Mouse (Mus musculus) heart, postnatal 0 days (tissue): ENCODE results near the gene Themis3. TPM values are rescaled to one million over a fixed set of nuclear protein-coding genes. Genes with fewer than 3 reads are reported as not detected.
"Not testable (repeated sequence)": the region's sequence is repeated elsewhere in the genome, so short reads cannot be mapped to it uniquely, and the experiment has no call there.

Experiments
- ATAC-seq: fragments of 200-750 bp; cut with Nextera tagmentation; 2 replicates; pipeline ENCODE4 v1.8.0; 2017; ENCODE audit warnings: low read depth, moderate number of reproducible peaks, moderate library complexity; ENCODE audit not compliant: insufficient read depth
- DNase-seq: peaks from one replicate; pipeline ENCODE4 v3.0.0-alpha.2; 2016; ENCODE audit warnings: low spot score
- H3K27ac ChIP-seq: fragments of 300-500 bp; sonication (generic); 2 replicates; pipeline ENCODE4 v1.5.1; 2014; ENCODE audit warnings: low read depth, mild to moderate bottlenecking
- H3K27me3 ChIP-seq: fragments of 300-500 bp; sonication (generic); 2 replicates; pipeline ENCODE4 v1.6.1; 2014; ENCODE audit warnings: low read length, mixed read lengths; ENCODE audit not compliant: control insufficient read depth, insufficient read depth
- H3K36me3 ChIP-seq: fragments of 300-500 bp; sonication (generic); replicated peaks from 2 replicates; pipeline ENCODE4 v1.6.1; 2014; ENCODE audit warnings: low read length, mixed read lengths; ENCODE audit not compliant: control insufficient read depth, insufficient read depth
- H3K4me1 ChIP-seq: fragments of 300-500 bp; sonication (generic); 2 replicates; pipeline ENCODE4 v1.6.1; 2014; ENCODE audit warnings: antibody characterized with exemption; ENCODE audit not compliant: control insufficient read depth, insufficient read depth
- H3K4me2 ChIP-seq: fragments of 300-500 bp; sonication (generic); 2 replicates; pipeline ENCODE4 v1.6.1; 2014; ENCODE audit warnings: low read depth, mild to moderate bottlenecking, low read length, moderate library complexity
- H3K4me3 ChIP-seq: fragments of 300-500 bp; sonication (generic); 2 replicates; pipeline ENCODE4 v1.5.1; 2014; ENCODE audit warnings: low read depth, low read length
- H3K9ac ChIP-seq: fragments of 300-500 bp; sonication (generic); replicated peaks from 2 replicates; pipeline ENCODE4 v1.6.1; 2014; ENCODE audit warnings: low read depth, low read length, mixed read lengths
- H3K9me3 ChIP-seq: fragments of 300-500 bp; sonication (generic); replicated peaks from 2 replicates; pipeline ENCODE4 v1.6.1; 2016; ENCODE audit warnings: low read length; ENCODE audit not compliant: control insufficient read depth
- CTCF ChIP-seq: IDR thresholded peaks from 2 replicates; pipeline ENCODE4 v1.5.1; 2016; ENCODE audit warnings: antibody characterized with exemption, control low read depth, low read depth
- EP300 ChIP-seq: IDR thresholded peaks from 2 replicates; pipeline ENCODE4 v1.6.1; 2016; ENCODE audit warnings: antibody characterized with exemption, low read depth
- WGBS: fragments of 180-500 bp; shearing (Covaris S2); extraction: QIAGEN DNeasy Blood & Tissue Kit; methylation state at CpG from one replicate; pipeline ENCODE4 v1.1.7; 2014; 5-methylcytosine and 5-hydroxymethylcytosine counted together
- polyA plus RNA-seq: library from polyadenylated mRNA; unstranded; fragments of >200 nt; fragmentation: Nextera tagmentation; extraction: Ambion mirVana; gene quantifications from 2 replicates; pipeline ENCODE4 v1.2.1, GENCODE M21; 2015
- total RNA-seq: library from RNA; depleted of rRNA; stranded (reverse); fragments of >200 nt; gene quantifications from 2 replicates; pipeline ENCODE4 v1.2.3, GENCODE M21; 2014; ENCODE audit warnings: low replicate concordance

The Themis3 gene
- total and polyA plus RNA-seq, 2 experiments from 2014 or later = not detected

DNA sequence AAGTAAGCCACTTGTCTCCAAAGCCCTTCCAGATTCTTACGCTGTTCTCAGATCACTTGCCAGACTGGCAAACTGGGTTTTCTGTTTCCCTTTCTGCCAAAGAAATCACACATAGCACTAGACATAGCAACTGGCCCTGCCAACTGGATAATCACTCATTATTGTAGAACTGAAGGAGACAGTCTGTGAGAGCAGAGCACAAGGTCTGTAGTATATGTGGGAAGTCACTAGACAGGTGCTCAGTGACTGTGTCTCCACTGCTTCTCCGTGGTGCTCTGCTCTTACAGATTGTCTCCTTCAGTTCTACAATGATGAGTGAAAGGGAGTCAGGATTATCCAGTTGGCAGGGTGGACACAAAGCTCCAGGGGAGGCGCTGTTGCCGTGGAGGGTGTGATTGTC lies 41.7 kb downstream of the Themis3 start:
- no peak overlapping the region for H3K4me2 ChIP-seq
- H3K36me3 ChIP-seq = no peaks in the 10 kb centered on the region
- H3K4me1 ChIP-seq = no peaks in the 10 kb centered on the region
- TF ChIP-seq EP300 (no peak), CTCF (no peak)
- no peak for DNase-seq
- no peak overlapping the region for H3K27ac ChIP-seq
- no peaks in the 10 kb centered on the region for H3K9me3 ChIP-seq
- H3K27me3 ChIP-seq = no peaks in the 10 kb centered on the region
- H3K4me3 ChIP-seq = no peak overlapping the region
- 69% methylated on average over 4 of the region's 4 CpGs for WGBS
- ATAC-seq = no peak
- H3K9ac ChIP-seq = no peak overlapping the region

DNA sequence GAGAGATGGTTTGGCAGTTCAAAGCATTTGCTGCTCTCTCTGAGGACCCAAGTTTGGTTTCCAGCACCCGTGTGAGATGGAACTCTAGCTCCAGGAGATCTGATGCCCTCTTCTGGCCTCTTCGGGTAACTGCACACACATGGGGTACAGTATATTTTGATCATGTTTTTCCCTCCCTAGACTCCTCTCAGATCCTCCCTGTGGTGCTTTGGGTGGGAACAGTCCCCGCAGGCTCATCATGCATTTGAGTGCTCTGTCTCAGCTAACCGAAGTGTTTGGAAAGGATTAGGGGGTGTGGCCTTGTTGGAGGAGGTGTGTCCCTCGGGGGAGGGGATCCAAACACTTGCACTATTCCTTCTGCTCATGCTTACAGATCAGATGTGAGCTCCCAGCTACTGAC lies 43.9 kb downstream of the Themis3 start:
- Histone ChIP-seq H3K4me1 (no peaks in the 10 kb centered on the region), H3K27me3 (no peaks in the 10 kb centered on the region), H3K4me3 (no peak overlapping the region), H3K9ac (no peak overlapping the region), H3K4me2 (no peak overlapping the region), H3K27ac (no peak overlapping the region), H3K9me3 (no peaks in the 10 kb centered on the region), H3K36me3 (no peaks in the 10 kb centered on the region)
- TF ChIP-seq EP300 = no peak
- TF ChIP-seq CTCF = no peak
- no peak for DNase-seq
- ATAC-seq = no peak
- whole genome bisulfite sequencing = 81% methylated on average over 5 of the region's 5 CpGs

- TF ChIP-seq CTCF (no peak), EP300 (no peak)
- no peak overlapping the region for H3K4me2 ChIP-seq
- H3K4me3 ChIP-seq = no peak overlapping the region
- ATAC-seq (no peak), DNase-seq (no peak)
- H3K36me3 ChIP-seq = no peaks in the 10 kb centered on the region
- no peaks in the 10 kb centered on the region for H3K4me1 ChIP-seq
- H3K9ac ChIP-seq = no peak overlapping the region
- H3K27me3 ChIP-seq = no peaks in the 10 kb centered on the region
- 100% methylated on average over 1 of the region's 1 CpGs for WGBS
- no peaks in the 10 kb centered on the region for H3K9me3 ChIP-seq
- no peak overlapping the region for H3K27ac ChIP-seq
Measured at GRCm38 (mm10) chr17:66532285-66532684, 62.1 kb downstream of the Themis3 start.

- ATAC-seq = no peak
- TF ChIP-seq CTCF = no peak
- no peak for TF ChIP-seq EP300
Measured at GRCm38 (mm10) chr17:66523396-66523795, 71.0 kb downstream of the Themis3 start.

DNA sequence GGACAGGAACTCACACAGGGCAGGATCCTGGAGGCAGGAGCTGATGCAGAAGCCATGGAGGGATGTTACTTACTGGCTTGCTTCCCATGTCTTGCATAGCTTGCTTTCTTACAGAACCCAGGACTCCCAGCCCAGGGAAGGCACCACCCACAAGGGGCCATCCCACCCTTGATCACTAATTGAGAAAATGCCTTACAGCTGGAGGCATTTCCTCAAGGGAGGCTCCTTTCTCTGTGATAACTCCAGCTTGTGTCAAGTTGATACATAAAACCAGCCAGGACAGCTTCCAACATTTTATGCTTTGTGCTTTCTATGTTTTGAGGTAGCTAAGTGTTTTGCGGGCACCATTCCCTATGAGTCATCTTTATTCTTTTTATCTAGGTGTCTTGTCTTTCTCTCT lies 71.8 kb downstream of the Themis3 start:
- H3K4me2 ChIP-seq, H3K4me3 ChIP-seq, H3K9me3 ChIP-seq, H3K9ac ChIP-seq, H3K27ac ChIP-seq, H3K4me1 ChIP-seq, H3K36me3 ChIP-seq, ATAC-seq, DNase-seq, H3K27me3 ChIP-seq: not testable (repeated sequence)
- WGBS = 86% methylated on average over 1 of the region's 1 CpGs

More at GRCm38 (mm10) chr17:66523396-66523795, 71.0 kb downstream of the Themis3 start:
- Histone ChIP-seq H3K9ac (no peak overlapping the region), H3K4me3 (no peak overlapping the region), H3K36me3 (no peaks in the 10 kb centered on the region), H3K4me2 (no peak overlapping the region), H3K9me3 (no peaks in the 10 kb centered on the region), H3K4me1 (peaks cover 3% of the 10 kb centered on the region; the same call in 1 of the 2 replicates), H3K27me3 (no peaks in the 10 kb centered on the region), H3K27ac (no peak overlapping the region)
- 55% methylated on average over 5 of the region's 5 CpGs for WGBS
- no peak for DNase-seq
